Mouse (Mus musculus) G1E (cell line): ENCODE measurements around the gene Anxa4. TPM values are rescaled to one million over a fixed set of nuclear protein-coding genes. Genes with fewer than 3 reads are reported as not detected.

Experiments used
- ATAC-seq: 2 replicates; pipeline ENCODE4 v1.8.0; 2016; ENCODE audit warnings: mild to moderate bottlenecking; ENCODE audit not compliant: insufficient number of reproducible peaks, poor library complexity, low FRiP score, severe bottlenecking; ENCODE audit errors: extremely low read depth
- DNase-seq: peaks from one replicate; pipeline ENCODE4 v3.0.0; 2012; ENCODE audit warnings: low spot score
- H3K27me3 ChIP-seq: 2 replicates; pipeline ENCODE4 v1.6.1; 2012; ENCODE audit warnings: mild to moderate bottlenecking, low read length, inconsistent platforms; ENCODE audit not compliant: insufficient read depth
- H3K36me3 ChIP-seq: replicated peaks from 2 replicates; pipeline ENCODE3; 2012; ENCODE audit warnings: mild to moderate bottlenecking, inconsistent platforms
- H3K4me1 ChIP-seq: 2 replicates; pipeline ENCODE4 v1.6.1; 2012; ENCODE audit warnings: low read depth, low read length, inconsistent platforms, mixed read lengths; ENCODE audit not compliant: insufficient read depth
- H3K4me3 ChIP-seq: 2 replicates; pipeline ENCODE4 v1.5.1; 2012; ENCODE audit warnings: low read depth, mild to moderate bottlenecking, inconsistent platforms, low read length, moderate library complexity, mixed read lengths
- H3K9me3 ChIP-seq: replicated peaks from 2 replicates; pipeline ENCODE4 v1.6.1; 2012; ENCODE audit warnings: inconsistent platforms
- CTCF ChIP-seq: IDR thresholded peaks from 2 replicates; pipeline ENCODE4 v1.5.1; 2012; ENCODE audit warnings: low read depth, low read length, inconsistent platforms, mixed read lengths
- GATA1 ChIP-seq: IDR thresholded peaks from 2 replicates; pipeline ENCODE4 v1.6.1; 2012; ENCODE audit warnings: borderline replicate concordance, low read length, inconsistent platforms, mixed read lengths
- GATA2 ChIP-seq: IDR thresholded peaks from 2 replicates; pipeline ENCODE4 v1.6.1; 2012; ENCODE audit warnings: low read depth, low read length, inconsistent platforms, borderline replicate concordance
- POLR2AphosphoS5 ChIP-seq: IDR thresholded peaks from 2 replicates; pipeline ENCODE4 v1.6.1; 2012; ENCODE audit warnings: low read depth, low read length, inconsistent platforms; ENCODE audit not compliant: insufficient replicate concordance
- TAL1 ChIP-seq: conservative IDR thresholded peaks from 2 replicates; pipeline ENCODE4 v1.6.1; 2012; ENCODE audit warnings: low read depth, low read length, inconsistent platforms, mixed read lengths
- polyA plus RNA-seq: library from polyadenylated mRNA; stranded (reverse); fragments of >175 nt; gene quantifications from 2 replicates; pipeline ENCODE4 v1.2.3, GENCODE M21; 2012
- total RNA-seq, 2 experiments: library from RNA; stranded (forward) in 1 of 2; stranded (reverse) in 1 of 2; fragments of 200-1000 nt in 1 of 2; fragments of >200 nt in 1 of 2; fragmentation: Nextera tagmentation in 1 of 2; gene quantifications; 2 replicates each; pipeline ENCODE4 v1.2.3; 2014 to 2017

Anxa4 gene
- total and polyA plus RNA-seq, 3 experiments = 1.0 to 15.6 (median 3.5) TPM

- no peak for TF ChIP-seq POLR2AphosphoS5
- TF ChIP-seq GATA2 = no peak
- TF ChIP-seq TAL1 = no peak
- no peak for TF ChIP-seq CTCF
- TF ChIP-seq GATA1 = no peak
- ATAC-seq (no peak), DNase-seq (no peak)
- Histone ChIP-seq H3K4me3 (no peak overlapping the region), H3K27me3 (peaks cover 11% of the 10 kb centered on the region; the same call in 1 of the 2 replicates), H3K36me3 (no peaks in the 10 kb centered on the region), H3K4me1 (peaks cover 13% of the 10 kb centered on the region), H3K9me3 (no peaks in the 10 kb centered on the region)
Measured at GRCm38 (mm10) chr6:86829768-86830167, 36.4 kb upstream of the Anxa4 start.

GRCm38 (mm10) chr6:86827432-86827831 lies 34.0 kb upstream of the Anxa4 start:
- DNase-seq (no peak), ATAC-seq (no peak)
- H3K9me3 ChIP-seq = no peaks in the 10 kb centered on the region
- H3K27me3 ChIP-seq = peaks cover 24% of the 10 kb centered on the region
- no peaks in the 10 kb centered on the region for H3K36me3 ChIP-seq
- no peak overlapping the region for H3K4me3 ChIP-seq
- peaks cover 17% of the 10 kb centered on the region for H3K4me1 ChIP-seq
- TF ChIP-seq CTCF (no peak), GATA2 (no peak)

GRCm38 (mm10) chr6:86824401-86824800 lies 31.0 kb upstream of the Anxa4 start:
- DNase-seq (no peak), ATAC-seq (no peak)
- no peaks in the 10 kb centered on the region for H3K9me3 ChIP-seq
- H3K4me1 ChIP-seq = peaks cover 20% of the 10 kb centered on the region
- peaks cover 34% of the 10 kb centered on the region for H3K27me3 ChIP-seq
- H3K4me3 ChIP-seq = no peak overlapping the region
- TF ChIP-seq GATA2 (no peak), CTCF (no peak), GATA1 (no peak), TAL1 (no peak), POLR2AphosphoS5 (no peak)
- no peaks in the 10 kb centered on the region for H3K36me3 ChIP-seq

GRCm38 (mm10) chr6:86823824-86824223 lies 30.4 kb upstream of the Anxa4 start:
- H3K36me3 ChIP-seq = no peaks in the 10 kb centered on the region
- DNase-seq = no peak

GRCm38 (mm10) chr6:86823051-86823431 lies 29.7 kb upstream of the Anxa4 start:
- Histone ChIP-seq H3K4me3 (no peak overlapping the region), H3K27me3 (peaks cover 32% of the 10 kb centered on the region), H3K36me3 (no peaks in the 10 kb centered on the region), H3K9me3 (no peaks in the 10 kb centered on the region), H3K4me1 (peaks cover 20% of the 10 kb centered on the region)
- DNase-seq (no peak), ATAC-seq (no peak)
- TF ChIP-seq GATA1 (no peak), POLR2AphosphoS5 (no peak), GATA2 (no peak), TAL1 (no peak), CTCF (no peak)

More at GRCm38 (mm10) chr6:86823824-86824223, 30.4 kb upstream of the Anxa4 start:
- ATAC-seq = no peak
- Histone ChIP-seq H3K27me3 (peaks cover 36% of the 10 kb centered on the region), H3K4me1 (peaks cover 20% of the 10 kb centered on the region), H3K4me3 (no peak overlapping the region), H3K9me3 (no peaks in the 10 kb centered on the region)
- TF ChIP-seq CTCF (no peak), GATA2 (no peak), TAL1 (no peak), POLR2AphosphoS5 (no peak), GATA1 (no peak)

GRCm38 (mm10) chr6:86822285-86823050 lies 29.1 kb upstream of the Anxa4 start:
- TF ChIP-seq POLR2AphosphoS5 = no peak
- no peak for TF ChIP-seq GATA2
- TF ChIP-seq GATA1 = no peak
- no peak for TF ChIP-seq CTCF
- no peak for TF ChIP-seq TAL1
- H3K4me3 ChIP-seq = no peak overlapping the region
- no peak for ATAC-seq

More at GRCm38 (mm10) chr6:86822285-86823050, 29.1 kb upstream of the Anxa4 start:
- Histone ChIP-seq H3K36me3 (no peaks in the 10 kb centered on the region), H3K9me3 (no peaks in the 10 kb centered on the region), H3K27me3 (peaks cover 35% of the 10 kb centered on the region), H3K4me1 (peaks cover 20% of the 10 kb centered on the region)
- DNase-seq = no peak
